Comparison of ENCODE assay signal across 23 mouse cellular contexts in genomic region chr11:44538101-44538500, GRCm38 (mm10). TPM values are rescaled to one million over a fixed set of nuclear protein-coding genes. Genes with fewer than 3 reads are reported as not detected.
DNase-seq lines count a peak whose midpoint lies in the region; ATAC-seq lines count a peak whose summit lies in the region.
"Had no signal": no experiment of that assay in that cellular context is flagged by ENCODE, and none has a peak within 500 bp of the region (broad histone marks: within the 10 kb centered on the region; RNA-seq: fewer than 3 reads in every experiment).

No protein-coding gene starts in this region.

- peaks cover 8% of the 10 kb centered on the region for H3K36me3 ChIP-seq in heart, embryonic 11.5 days (ENCODE audit: control insufficient read depth, insufficient read depth, low read length)
- peaks cover 8% of the 10 kb centered on the region; the same call in 1 of the 2 replicates for H3K36me3 ChIP-seq in lung, embryonic 16.5 days (ENCODE audit: control insufficient read depth, insufficient read depth, low read length)

- H3K4me2 ChIP-seq in heart, embryonic 11.5 days = no peak overlapping the region
- no peak overlapping the region for H3K4me2 ChIP-seq in lung, embryonic 16.5 days (ENCODE audit: low read depth, low read length)
- H3K4me2 ChIP-seq: forebrain, embryonic 13.5 days; hindbrain, embryonic 12.5 days; intestine, embryonic 15.5 days; liver, embryonic 15.5 days; midbrain, embryonic 12.5 days had no signal

- no peak overlapping the region for H3K4me3 ChIP-seq in heart, embryonic 11.5 days (ENCODE audit: low read depth, low read length)
- no peak overlapping the region for H3K4me3 ChIP-seq in lung, embryonic 16.5 days (ENCODE audit: low read length)
- no peak overlapping the region for H3K4me3 ChIP-seq in brown adipose tissue, adult 24 weeks (ENCODE audit: insufficient read depth, low read depth, low read length)
- H3K4me3 ChIP-seq: forebrain, embryonic 13.5 days; hindbrain, embryonic 12.5 days; intestine, embryonic 15.5 days; layer of hippocampus, adult 2 months; left cerebral cortex, adult 2 months; liver, embryonic 15.5 days; midbrain, embryonic 12.5 days had no signal

- no peak overlapping the region for H3K27ac ChIP-seq in heart, embryonic 11.5 days (ENCODE audit: low read depth, low read length)
- peak overlapping the region; percentile 0; the same call in 1 of the 2 replicates for H3K27ac ChIP-seq in lung, embryonic 16.5 days (ENCODE audit: low read length)
- H3K27ac ChIP-seq in brown adipose tissue, adult 24 weeks (replicated peaks; ENCODE audit: low read depth, low read length) = peak overlapping the region; percentile 47
- H3K27ac ChIP-seq: forebrain, embryonic 13.5 days; hindbrain, embryonic 12.5 days; hindbrain, postnatal 0 days; intestine, embryonic 15.5 days; layer of hippocampus, adult 2 months; left cerebral cortex, adult 2 months; liver, embryonic 15.5 days; midbrain, embryonic 12.5 days had no signal

- WGBS in heart, embryonic 11.5 days (ENCODE audit: insufficient replicate concordance) = 90% methylated on average over 3 of the region's 3 CpGs
- 72% methylated on average over 3 of the region's 3 CpGs for WGBS in lung, embryonic 16.5 days

- DNase-seq in heart, adult 11 months = peak; percentile 93
- no peak for DNase-seq in lung, postnatal 36 days
- DNase-seq in Muller cell, postnatal 12 days (ENCODE audit: inconsistent ontology term) = peak; percentile 58
- DNase-seq: adrenal gland, postnatal 10 days; B cell, adult 2 months; cerebellum, adult 11-12 months; cerebellum, adult 9-11 months; kidney, adult 2 months; left cerebral cortex, postnatal 4 days; right cerebral cortex, adult 18-20 months had no signal

- no peaks in the 10 kb centered on the region for H3K27me3 ChIP-seq in heart, embryonic 11.5 days (ENCODE audit: control insufficient read depth, insufficient read depth, low read length)
- no peaks in the 10 kb centered on the region for H3K27me3 ChIP-seq in lung, embryonic 16.5 days (ENCODE audit: control insufficient read depth, insufficient read depth, low read depth, low read length)
- H3K27me3 ChIP-seq: forebrain, embryonic 13.5 days; hindbrain, embryonic 12.5 days; intestine, embryonic 15.5 days; liver, embryonic 15.5 days; midbrain, embryonic 12.5 days had no signal

- no peaks in the 10 kb centered on the region; the same call in 1 of the 2 replicates for H3K4me1 ChIP-seq in heart, embryonic 11.5 days (ENCODE audit: control insufficient read depth, insufficient read depth, low read length)
- H3K4me1 ChIP-seq in lung, embryonic 16.5 days (replicated peaks; ENCODE audit: control insufficient read depth, insufficient read depth, low read length) = peaks cover 22% of the 10 kb centered on the region
- peaks cover 9% of the 10 kb centered on the region for H3K4me1 ChIP-seq in brown adipose tissue, adult 24 weeks (ENCODE audit: control insufficient read depth, insufficient read depth, insufficient read length, low read length)
- H3K4me1 ChIP-seq: midbrain, embryonic 12.5 days had no signal

- ATAC-seq in heart, embryonic 11.5 days (replicated peaks; ENCODE audit: insufficient number of reproducible peaks, low FRiP score, low TSS enrichment) = no peak
- ATAC-seq in lung, embryonic 16.5 days (ENCODE audit: low read depth) = no peak
- no peak for ATAC-seq in monocyte, adult 5-6 weeks (replicated peaks; ENCODE audit: insufficient number of reproducible peaks, low FRiP score, low TSS enrichment, poor library complexity, severe bottlenecking)
- no peak for ATAC-seq in megakaryocyte-erythroid progenitor cell, adult 5-6 weeks (replicated peaks; ENCODE audit: low FRiP score, low TSS enrichment, poor library complexity, severe bottlenecking)
- ATAC-seq: forebrain, embryonic 13.5 days; hindbrain, postnatal 0 days; intestine, embryonic 15.5 days had no signal

- no peak overlapping the region for H3K9ac ChIP-seq in heart, embryonic 11.5 days (ENCODE audit: low read depth, low read length)
- no peak overlapping the region for H3K9ac ChIP-seq in lung, embryonic 16.5 days (ENCODE audit: low read length)
- H3K9ac ChIP-seq: forebrain, embryonic 13.5 days; hindbrain, embryonic 12.5 days; intestine, embryonic 15.5 days; liver, embryonic 15.5 days; midbrain, embryonic 12.5 days had no signal

- H3K9me3 ChIP-seq in heart, embryonic 11.5 days (replicated peaks; ENCODE audit: control insufficient read depth, low read length) = no peaks in the 10 kb centered on the region
- H3K9me3 ChIP-seq in lung, embryonic 16.5 days (ENCODE audit: control insufficient read depth, low read length) = no peaks in the 10 kb centered on the region
- H3K9me3 ChIP-seq: forebrain, embryonic 13.5 days; hindbrain, embryonic 12.5 days; intestine, embryonic 15.5 days; liver, embryonic 15.5 days; midbrain, embryonic 12.5 days had no signal

RNA-seq across cellular contexts. Expression of gene Rnf145, which starts 19.3 kb away (rescaled TPM):
- 60.4 and 64.4 TPM in 2 replicates for polyA plus RNA-seq in heart, embryonic 11.5 days (2014; fragmentation: Nextera tagmentation; extraction: Ambion mirVana)
- 63.1 and 65.3 TPM in 2 replicates for polyA plus RNA-seq in lung, embryonic 16.5 days (2015; fragmentation: Nextera tagmentation; extraction: Ambion mirVana)
- 12.6 and 15.9 TPM in 2 replicates for polyA plus RNA-seq in brown adipose tissue, adult 24 weeks (2012; ENCODE audit: insufficient read depth, insufficient read length, missing spikeins)
- total RNA-seq in monocyte, adult 5-6 weeks (2017) = 56.7 to 93.5 TPM (median 62.8 TPM) in 3 replicates
- 55.1 and 77.7 TPM in 2 replicates for total RNA-seq in megakaryocyte-erythroid progenitor cell, adult 5-6 weeks (2014; fragmentation: Nextera tagmentation)
- 37.7 and 41.5 TPM in 2 replicates for total RNA-seq in megakaryocyte-erythroid progenitor cell, adult 5-6 weeks (2017)
